Mouse (Mus musculus): Measurements from ENCODE around the gene Gadd45g.

The Gadd45g gene

DNA sequence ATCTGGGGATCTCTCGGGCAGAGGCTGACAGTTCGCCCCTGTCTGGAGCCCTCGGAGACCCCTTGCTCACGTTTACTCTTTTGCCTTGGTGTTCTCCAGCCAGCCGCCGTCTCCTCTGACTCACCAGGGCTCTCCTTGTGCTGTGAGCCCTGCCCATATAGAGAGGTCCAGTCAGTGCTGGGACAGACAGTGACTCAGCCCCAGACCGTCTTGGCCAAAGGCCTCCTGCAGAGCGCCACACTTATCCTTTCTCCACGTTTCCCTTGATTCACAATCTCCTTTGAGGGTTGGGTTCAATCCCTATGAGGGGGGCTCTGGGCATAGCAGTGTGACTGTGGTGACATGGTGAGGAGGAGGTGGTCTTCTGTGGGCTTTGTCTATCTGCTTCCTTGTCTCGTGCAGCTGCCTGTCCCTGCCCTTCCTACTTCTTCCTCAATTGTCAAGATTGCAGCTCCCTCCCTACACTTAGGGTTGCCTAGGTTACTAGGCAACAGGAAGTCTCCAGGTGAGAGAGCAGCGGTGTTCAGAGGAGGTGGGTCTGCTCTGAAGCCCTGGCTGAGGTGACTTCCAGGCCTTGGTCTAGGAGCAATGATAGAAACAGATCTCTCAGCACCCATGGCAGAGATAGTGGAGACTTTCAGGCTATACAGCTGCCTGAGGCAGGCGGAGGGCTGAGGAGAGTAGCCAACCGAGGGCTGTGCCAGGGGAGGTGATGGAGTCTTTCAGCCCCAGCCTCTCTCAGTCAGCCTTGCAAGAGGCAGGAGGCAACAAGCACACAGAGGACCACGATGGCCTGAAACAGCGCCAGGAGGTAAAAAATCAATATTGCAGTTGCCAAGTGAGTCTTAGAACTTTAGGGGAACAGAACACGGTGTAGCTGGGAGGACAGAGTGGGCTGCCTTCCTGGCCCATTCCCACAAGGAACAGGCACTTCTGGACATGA, 7.1 kb downstream of the Gadd45g start:
- DNase-seq (ENCODE audit: low spot score) = no peak

DNA sequence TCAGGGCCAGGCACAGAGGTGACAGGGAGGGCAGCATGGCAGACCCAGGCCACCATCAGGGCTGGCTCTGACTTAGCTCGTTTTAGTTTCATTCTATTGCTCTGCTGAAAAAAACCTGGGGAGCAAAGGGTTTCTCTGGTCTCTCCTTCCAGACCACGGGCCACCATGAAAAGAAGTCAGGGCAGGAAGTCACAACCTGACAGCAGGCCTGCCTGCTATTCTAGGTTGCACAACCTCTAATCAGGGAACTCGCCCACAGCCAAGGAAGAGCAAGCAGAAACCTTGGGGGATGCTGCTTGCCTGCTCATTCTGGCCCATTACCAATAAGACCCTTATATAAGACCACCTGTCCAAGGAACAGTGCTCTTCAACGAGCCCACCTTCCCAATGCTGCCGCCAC, 9.1 kb downstream of the Gadd45g start:
- DNase-seq (ENCODE audit: low spot score) = no peak

DNA sequence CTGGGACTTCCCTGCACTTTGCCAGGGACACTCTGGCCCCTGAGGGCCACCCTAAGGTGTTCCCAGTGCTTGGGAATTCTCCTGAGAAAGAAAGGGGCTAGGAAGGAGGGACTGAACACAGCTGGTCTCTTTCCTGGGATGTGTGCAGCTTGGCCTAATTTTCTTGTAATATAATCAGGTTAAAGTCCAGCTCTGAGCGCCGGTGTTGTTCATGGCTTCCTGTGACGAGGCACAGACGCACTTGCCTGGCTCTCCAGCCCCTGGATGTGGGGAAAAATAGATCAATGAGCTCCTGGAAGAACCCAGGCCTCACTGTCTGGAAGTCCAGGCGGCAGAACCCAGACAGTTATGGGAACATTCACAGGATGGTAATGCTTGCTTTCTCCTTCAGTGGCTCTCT, 10.7 kb downstream of the Gadd45g start:
- no peak for DNase-seq (ENCODE audit: low spot score)

DNA sequence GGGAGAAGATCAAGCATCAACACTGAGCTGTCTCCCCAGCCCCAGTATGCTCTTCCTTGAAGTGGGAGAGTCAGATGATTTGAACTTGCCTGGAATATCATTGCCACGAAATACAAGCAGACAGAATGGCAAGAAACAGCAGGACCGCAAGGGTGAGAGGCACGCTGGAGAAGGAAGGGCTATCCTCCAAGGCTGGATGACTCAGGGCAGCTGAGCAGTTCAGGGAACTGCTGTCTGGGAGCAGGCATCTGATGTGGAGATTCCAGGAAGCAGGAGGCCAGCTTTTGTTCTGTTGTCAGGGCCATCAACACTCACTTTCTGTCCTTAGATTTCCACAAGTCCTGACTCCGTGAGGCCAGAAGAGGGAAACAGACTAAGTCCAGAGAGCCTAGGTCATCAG, 12.0 kb downstream of the Gadd45g start:
- no peak for DNase-seq (ENCODE audit: low spot score)

DNA sequence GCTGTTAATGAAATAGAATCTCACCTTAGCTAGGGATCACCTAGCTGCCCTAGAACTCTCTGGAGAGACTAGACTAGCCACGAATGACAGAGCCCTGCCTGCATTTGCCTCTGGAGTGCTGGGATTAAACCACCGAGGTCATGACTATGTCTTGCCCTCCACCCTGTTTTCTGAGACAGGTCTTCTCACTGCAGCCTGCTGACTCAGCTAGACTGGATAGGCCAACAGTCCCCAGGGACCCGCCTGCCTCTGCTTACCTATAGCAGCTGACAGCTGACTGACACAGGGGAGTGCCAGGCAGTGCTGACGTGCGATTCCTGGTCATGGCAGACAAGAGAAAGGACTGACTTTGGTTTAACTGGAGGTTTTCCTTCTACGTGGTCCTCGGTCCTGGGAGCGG, 12.7 kb downstream of the Gadd45g start:
- peak; percentile 42 for DNase-seq (ENCODE audit: low spot score)

DNA sequence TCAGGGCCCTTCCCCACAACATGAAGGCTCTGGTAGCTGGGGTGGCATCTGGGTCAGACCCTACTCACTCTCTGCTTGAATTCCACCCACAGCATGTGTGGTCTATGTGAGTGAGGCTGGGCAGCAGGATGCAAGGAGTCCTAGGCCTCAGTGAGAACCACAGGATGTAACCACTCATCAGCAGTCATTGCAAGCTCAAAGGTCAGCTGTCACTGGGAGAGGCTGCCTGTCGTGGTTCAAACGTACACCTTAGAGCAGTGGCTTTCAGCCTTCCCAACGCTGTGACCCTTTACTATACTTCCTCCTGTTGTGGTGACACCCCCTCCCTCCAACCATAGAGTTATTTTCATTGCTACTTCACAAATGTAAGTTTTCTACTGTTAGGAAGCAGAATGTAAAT, 13.3 kb downstream of the Gadd45g start:
- peak; percentile 56 for DNase-seq (ENCODE audit: low spot score)

DNA sequence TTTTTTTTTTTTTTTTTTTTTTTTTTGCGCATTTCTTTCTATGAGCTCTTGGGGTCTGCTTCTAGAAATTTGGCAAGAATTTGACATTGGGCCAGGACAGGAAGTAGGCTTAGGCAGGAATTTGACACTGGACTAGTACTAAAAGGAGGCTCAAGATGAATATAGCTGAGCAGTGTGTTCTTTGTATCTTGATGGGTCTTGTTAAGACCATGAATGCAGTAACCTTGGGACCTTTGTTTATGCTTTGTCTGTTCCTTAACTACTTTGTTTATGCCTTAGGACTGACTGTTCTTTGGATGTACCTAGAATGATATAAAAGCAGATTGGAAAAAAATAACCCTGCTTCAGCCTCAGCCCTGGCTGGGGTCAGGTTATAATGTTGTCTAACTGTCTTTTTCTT, 16.3 kb downstream of the Gadd45g start:
- DNase-seq (ENCODE audit: low spot score) = no peak

DNA sequence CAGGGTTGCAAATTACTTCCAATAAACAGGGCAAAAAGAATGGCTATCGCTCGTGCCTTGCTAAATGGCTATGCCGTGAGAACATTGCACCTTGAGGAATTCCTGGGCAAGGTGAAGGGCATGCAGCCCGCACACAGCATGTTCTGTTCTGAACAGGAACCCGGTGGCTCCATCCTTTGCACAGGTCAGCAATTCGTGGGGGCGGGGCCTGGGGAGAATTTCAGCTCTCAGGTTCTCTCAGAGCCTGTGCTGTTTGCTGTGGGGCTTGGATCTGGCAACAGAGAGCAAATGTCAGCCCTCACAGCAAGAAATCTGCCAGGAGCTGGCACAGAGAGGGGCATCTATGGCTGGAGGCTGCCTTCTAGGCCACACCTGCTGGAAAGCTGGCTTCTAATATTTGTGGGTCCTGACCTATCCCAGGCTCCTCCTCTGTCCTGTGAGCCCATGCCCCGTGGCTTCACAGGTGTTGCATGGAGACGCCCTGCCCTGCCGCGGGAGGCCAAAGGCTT, 19.7 kb downstream of the Gadd45g start:
- no peak for DNase-seq (ENCODE audit: low spot score)

DNA sequence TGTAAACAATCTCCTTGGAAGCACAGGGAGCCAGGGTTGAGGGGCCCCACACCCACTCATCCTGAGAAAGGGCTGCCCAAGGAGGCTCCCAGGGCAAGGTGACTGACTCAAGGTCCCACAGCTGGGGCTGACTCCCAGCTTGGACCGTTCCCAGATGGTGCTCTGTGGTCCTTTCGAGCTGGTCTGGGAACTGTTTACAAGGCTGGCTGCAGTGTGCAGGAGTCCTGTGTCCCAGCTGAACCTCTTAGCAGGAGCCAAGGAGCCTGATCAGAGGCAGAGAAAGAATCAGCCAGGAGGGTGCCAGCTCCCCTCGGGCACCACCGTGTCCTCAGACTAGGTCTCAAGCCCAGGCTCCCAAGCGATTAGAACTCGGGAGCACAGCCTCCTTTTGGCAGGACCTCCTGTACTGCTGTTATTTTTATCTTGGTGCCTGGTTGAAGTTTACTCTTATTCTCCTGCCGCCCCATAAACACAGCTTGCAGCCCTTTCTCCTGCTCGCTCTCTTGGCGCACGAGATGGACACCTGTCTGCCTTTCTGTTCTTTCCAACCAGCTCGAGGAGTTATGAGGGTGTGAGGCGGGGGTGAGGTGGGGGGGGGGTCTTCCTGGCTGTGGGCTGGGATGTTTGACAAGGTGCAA, 22.1 kb downstream of the Gadd45g start:
- no peak for DNase-seq (ENCODE audit: low spot score)

DNA sequence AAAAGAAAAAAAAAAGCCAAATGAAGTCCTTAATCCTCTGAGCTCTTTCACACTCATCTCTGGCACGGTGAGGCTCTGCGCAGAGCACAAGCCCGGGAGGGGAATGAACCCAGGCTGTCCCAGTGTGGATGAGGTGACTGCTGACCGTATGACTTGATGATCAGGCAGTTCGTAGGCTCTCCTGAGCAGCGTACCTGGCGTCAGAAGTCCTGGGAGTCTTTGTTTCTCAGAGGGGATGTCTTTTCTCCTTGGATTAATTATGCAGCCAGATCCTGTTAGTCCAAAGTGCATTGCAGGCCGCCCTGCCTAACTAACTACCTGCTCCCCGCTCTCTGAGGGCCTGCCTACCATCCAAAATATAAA, 22.6 kb downstream of the Gadd45g start:
- no peak for DNase-seq (ENCODE audit: low spot score)

DNA sequence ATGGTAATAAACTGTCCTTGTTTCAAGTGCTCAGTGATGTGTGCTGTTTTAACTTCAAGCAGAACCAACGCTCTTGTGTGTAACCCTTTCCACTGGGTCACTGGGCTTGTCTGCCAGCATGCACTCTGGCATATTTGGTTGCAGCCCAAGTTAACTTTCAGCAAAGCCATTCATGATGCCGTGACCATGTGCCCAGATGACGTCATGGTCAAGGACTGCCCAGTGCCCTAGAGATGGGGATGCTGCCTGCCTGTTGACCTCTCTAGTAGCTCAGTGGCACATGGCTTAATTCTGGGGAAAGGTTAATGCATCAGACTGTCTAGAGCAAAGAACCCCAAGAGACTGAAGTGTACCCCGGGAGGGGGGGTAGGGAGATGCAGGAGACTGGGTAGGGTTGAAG, 24.7 kb downstream of the Gadd45g start:
- DNase-seq (ENCODE audit: low spot score) = no peak

DNA sequence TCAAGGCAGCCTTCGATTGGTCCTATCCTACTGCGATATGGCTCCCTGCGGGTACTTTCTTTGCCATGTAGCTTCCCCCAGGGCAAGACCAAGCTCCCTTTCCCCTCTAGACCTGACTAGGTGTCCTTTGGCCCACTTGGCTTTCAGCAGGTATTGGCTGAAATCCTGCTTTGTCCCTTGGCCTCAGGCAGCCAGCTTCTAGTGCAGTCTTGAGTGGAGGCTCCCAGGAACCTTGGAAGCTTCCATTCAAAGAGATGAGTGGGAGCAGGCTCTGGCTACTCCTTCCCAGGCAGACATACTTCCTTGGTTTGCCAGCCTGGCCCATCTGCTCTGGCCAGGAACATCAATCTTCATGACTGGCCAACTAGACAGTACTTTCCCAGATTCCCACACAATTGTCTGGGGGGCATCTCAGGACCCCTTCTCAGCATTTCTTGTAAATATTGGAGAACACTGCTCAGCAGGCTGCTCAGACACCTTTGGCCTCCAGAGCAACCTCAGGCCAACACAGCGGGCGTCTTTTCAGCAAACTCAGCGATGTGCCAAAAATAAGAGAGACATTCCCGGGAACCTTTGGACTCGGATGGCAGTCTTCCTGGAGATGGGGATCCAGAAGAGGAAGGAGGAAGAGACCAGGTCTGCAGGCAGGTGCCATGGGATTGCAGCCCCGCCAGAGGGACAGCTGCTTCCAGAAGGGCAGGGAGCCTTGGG, 25.9 kb downstream of the Gadd45g start:
- peak; percentile 71 for DNase-seq (ENCODE audit: low spot score)

DNA sequence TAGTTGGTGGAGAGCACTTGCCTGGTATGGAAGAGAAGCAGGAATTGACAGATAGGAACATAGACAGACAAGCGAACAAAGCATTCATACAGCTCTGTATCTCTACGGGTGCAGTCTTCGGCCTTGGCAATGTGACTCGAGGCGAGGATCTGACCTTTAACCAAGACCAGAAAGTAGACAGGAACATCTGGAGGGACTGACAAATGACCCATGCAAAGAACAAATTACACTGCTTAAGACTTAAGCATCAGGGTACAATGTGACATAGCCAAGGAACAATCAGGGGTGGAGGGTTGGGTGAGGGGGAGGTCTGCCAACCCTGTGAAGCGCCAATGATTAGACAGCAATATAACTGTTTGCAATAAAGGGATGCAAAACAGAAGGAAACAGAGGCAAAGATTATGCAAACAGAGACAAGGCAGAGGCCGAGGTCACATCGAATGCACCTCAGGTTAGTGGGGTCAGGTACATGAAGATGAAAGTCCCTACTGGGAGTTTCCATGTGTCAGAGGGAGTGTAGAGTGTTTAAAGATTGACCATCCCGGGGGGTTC, 26.6 kb downstream of the Gadd45g start:
- peak; percentile 74 for DNase-seq (ENCODE audit: low spot score)

DNA sequence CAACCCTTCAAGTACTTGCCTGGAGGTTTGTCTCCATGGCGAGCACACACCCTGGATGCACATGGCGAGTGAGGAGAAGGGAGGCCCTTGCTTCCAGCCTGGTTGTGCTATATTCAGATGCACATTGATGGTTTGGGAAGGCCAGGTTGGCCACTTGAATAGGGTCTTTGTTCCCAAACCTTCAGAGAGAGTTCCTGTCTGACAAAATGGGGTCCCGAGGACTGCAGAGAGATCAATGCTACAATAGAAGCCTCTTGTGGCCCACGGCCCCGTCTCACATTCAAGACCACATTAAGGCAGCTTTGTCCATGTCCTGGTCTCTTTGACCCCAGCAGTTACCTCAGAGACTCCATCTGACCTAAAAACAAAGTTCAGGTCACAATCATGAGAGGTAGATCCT, 27.3 kb downstream of the Gadd45g start:
- DNase-seq (ENCODE audit: low spot score) = no peak

DNA sequence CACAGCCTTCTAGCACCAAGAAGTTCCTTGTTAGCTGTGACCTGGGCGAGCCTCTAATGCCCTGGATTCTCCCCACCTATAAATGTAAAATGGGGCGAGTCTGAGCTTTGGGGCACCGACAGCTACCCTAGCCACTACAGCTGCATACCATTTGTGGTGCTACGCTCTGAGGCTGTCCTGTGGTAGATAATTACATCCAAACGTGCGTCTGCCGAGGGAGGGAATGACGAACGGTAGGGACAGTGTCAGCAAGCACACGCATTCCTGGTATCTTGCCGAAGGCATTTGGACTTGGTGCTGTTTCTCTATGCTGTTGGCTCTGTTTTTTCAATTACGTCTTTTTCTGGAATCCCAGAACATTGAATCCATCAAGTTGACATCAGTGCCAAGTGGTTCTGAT, 29.7 kb downstream of the Gadd45g start:
- DNase-seq (ENCODE audit: low spot score) = no peak

DNA sequence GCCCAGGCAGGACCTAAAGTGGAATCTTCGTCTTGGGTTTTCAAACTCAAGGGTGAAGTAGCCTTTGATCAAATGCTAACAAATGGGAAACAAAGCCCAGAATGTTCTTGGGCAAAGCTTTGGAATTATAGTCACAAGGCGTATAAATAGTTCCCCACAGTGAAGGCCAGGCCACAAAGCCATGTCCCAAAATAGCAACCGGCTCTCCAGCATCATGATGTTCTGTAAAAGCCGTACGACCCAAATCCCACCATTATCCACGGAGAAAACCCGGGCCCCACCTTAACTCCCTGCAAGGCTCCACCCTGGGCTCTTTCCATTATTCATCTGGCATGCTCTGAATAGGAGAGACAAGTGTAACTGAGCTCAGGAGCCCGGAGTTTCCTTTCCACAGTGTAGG, 32.3 kb downstream of the Gadd45g start:
- no peak for DNase-seq (ENCODE audit: low spot score)

DNA sequence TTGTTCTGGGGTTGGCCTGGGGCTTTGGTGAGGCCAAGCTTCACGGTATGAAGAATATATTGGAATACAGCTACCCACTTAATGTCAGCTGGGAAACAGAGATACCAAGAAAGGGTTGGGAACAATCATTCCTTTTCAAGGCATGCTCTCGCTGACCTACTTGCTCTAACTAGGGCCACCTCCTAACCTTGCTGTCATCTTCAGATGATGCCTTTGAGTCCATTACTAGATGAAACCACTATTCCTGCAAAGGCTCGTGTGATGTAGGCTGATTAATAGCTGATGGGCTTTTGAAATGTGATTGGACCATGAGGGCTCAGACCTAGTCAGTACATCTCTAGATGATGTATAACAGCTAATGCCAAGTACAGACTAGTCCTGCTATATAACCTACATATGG, 33.1 kb downstream of the Gadd45g start:
- DNase-seq (ENCODE audit: low spot score) = no peak

DNA sequence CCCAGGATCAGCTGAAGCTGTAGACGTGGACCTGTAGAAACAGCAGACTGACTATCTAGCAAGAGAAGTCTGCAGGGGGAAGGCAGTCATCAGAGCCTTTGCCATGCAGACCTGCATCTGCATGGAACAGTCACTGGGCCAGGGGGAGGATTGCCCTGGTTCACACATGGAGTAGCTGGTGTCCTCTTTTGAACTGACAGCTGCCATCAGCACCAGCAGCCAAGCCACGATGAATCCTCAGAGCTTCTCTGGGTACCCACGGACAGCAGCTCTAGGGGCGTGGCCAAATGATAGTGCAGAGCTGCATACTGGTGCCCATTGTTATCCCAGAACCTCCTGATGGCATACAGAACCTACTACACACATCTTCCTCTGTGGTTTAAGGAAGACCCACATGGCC, 33.5 kb downstream of the Gadd45g start:
- DNase-seq (ENCODE audit: low spot score) = no peak

DNA sequence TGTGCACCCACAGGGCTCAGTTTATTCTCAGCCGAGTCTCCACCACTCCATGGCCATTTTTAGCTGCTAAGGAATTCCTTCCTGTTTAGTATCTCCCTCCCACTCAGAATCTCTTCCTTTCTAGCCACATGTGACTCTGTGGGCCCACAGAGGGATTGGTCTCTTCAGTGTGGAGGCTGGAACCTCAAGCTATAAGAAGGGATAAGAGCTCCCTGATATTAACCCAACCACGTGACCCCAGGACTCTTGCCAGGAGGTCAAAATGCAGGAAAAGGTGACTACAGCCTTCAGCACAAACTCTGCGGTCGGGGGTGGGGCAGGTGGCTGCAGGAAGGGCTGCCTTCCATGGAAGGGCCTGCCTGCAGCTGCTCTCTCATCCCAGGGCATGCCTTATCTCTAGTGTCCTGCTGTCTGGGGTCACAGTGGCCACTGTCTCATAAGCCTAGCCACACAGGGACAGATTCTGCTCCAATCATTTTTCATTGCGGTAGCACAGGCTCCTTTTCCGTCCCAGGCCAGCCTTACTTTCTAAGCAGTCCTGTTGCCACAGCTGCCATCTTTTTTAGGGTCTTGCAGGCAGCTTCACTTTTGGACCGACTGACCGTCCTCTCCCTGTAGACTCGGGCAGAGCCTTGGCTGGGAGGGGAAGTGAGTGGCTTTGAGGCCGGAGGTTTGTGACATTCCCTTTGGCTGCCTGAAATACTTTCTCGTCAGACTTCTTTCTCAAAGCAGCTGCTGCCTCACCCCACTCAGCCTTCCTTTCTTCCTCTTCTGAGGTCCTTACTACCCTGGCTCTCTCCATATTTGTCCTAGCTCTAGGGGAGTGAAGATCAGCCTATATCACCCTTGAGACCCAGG, 35.0 kb downstream of the Gadd45g start:
- peak; percentile 71 for DNase-seq (ENCODE audit: low spot score)

DNA sequence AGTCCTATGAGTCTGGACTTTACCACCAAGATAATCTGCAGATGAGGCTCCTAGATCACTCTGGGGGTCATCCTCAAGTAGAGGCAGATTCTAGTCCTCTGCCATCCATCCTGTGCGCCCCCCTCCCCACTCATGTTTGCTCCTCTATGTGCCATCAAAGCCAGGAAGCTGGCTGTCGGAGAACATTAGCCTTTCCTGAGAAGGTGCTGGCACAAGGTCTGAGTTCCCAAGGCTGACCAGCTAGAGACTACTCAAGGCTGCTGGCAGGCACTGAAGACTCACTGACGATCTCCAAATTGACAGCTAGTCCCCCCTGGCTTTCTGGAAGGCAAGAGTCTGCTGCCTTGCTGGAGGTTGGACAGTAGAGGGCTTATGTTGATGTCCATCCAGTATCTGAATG, 35.7 kb downstream of the Gadd45g start:
- no peak for DNase-seq (ENCODE audit: low spot score)

DNA sequence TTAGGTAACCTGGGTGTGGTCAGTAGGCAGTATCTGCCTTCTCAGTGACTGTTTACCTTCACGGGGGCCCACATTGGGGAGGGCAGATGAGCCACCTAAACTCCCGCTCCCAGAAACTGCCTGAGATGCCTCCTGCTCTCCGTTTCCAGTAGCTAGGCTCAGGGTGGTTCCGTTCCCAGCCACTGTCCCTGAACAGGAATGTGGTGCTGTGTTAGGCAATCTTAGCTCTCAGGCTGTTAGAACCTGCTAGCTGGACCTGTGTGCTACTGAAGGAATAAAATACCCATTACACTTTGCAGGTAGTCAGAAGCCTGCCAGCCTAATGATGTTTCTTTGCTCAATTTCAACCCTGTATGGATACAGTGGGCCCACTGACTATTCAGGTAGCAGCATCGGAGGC, 37.8 kb downstream of the Gadd45g start:
- no peak for DNase-seq (ENCODE audit: low spot score)

DNA sequence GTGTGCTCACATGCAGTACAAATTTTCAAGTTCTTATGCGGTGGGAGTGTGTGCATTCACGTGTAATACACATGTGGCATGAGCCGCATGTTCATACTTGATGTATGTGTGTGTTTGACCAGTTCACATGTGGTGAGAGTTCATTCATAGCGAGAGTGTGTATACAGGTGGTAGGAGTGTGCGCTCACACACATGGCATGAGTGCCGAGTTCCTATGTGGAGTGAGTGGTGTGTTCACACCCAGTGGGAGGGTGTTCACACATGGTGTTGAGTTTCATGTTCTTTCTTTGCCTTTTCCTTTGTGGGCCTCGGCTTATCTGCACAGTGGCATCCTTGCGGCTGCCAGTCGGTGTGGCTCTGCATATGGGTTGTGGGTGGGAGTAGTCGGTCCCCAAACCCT, 39.1 kb downstream of the Gadd45g start:
- no peak for DNase-seq (ENCODE audit: low spot score)

Data from yolk sac, embryonic 10.5 days (tissue).